Mouse (Mus musculus): ENCODE data around the gene Birc2.

DNA sequence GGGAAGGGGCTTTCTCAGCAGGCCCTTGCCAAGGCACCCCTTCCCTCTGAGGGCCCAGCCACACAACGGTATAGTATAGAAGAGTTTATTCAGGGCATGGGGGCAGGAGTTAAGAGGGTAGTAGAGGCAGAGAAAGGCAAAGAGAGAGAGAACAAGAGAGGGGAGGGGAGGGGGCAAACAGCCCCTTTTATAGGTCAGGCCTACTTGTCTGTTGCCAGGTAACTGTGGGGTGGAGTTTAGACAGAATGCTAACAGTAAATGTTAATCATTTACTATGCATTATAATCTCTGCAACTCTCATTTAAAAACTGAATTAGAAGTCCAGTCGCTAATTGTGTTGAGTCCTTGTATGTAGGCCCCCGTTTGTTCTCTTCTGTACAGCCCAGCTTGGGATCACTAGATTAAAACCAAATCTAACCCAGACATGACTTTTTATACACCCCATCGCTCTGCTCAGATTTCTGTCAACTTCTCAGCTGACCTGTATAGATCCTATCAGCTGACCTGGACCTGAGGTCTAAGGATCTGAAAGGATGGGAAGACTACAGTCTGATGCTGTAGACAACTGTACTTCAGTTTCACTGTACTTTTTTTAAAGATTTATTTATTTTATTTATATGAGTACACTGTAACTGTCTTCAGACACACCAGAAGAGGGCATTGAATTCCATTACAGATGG lies 8.5 kb upstream of the Birc2 start:
- TF ChIP-seq POLR2A (IDR thresholded peaks at IDR 0.05; ENCODE audit: insufficient read depth, low read depth, low read length) (no peak), CTCF (IDR thresholded peaks at IDR 0.05) (no peak)

Data from heart, adult 2 months (tissue).